In genomic region chr8:115126081-115126480, GRCm38 (mm10) we compare ENCODE assay signal across 26 mouse cellular contexts.
"Had no signal": no experiment of that assay in that cellular context is flagged by ENCODE, and none has a peak within 500 bp of the region (broad histone marks: within the 10 kb centered on the region; RNA-seq: fewer than 3 reads in every experiment).

No protein-coding gene starts in this region.

- DNase-seq: gastrocnemius, adult 2 months; gastrocnemius, postnatal 10 days; gastrocnemius, postnatal 25 days; heart, adult 2 months; heart, postnatal 14 days; heart, postnatal 4 days; kidney, adult 18-20 months; kidney, adult 9 months; kidney, postnatal 14 days; kidney, postnatal 36 days; layer of hippocampus, adult 9-11 months; layer of hippocampus, postnatal 36 days; liver; liver, embryonic 13.5 days had no signal

- H3K4me3 ChIP-seq: gastrocnemius, adult 2 months; heart, adult 2 months; heart, embryonic 13.5 days; heart, embryonic 15.5 days; hindbrain, embryonic 10.5 days; hindbrain, embryonic 12.5 days; intestine, embryonic 15.5 days; kidney, embryonic 15.5 days; left cerebral cortex, adult 2 months; limb, embryonic 10.5 days; limb, embryonic 12.5 days; liver, embryonic 13.5 days; liver, embryonic 15.5 days had no signal

- H3K27me3 ChIP-seq: heart, embryonic 13.5 days; heart, embryonic 15.5 days; hindbrain, embryonic 12.5 days; intestine, embryonic 15.5 days; kidney, embryonic 15.5 days; limb, embryonic 12.5 days; liver, embryonic 13.5 days; liver, embryonic 15.5 days had no signal

- H3K27ac ChIP-seq: gastrocnemius, adult 2 months; heart, adult 2 months; heart, embryonic 13.5 days; heart, embryonic 15.5 days; hindbrain, embryonic 10.5 days; hindbrain, embryonic 12.5 days; hindbrain, embryonic 14.5 days; intestine, embryonic 15.5 days; kidney, embryonic 15.5 days; kidney, postnatal 0 days; left cerebral cortex, adult 2 months; limb, embryonic 10.5 days; limb, embryonic 12.5 days; liver, embryonic 13.5 days; liver, embryonic 15.5 days had no signal

- H3K4me1 ChIP-seq: heart, embryonic 13.5 days; heart, embryonic 15.5 days; hindbrain, embryonic 10.5 days; hindbrain, embryonic 12.5 days; intestine, embryonic 15.5 days; kidney, embryonic 15.5 days; limb, embryonic 10.5 days; limb, embryonic 12.5 days; liver, embryonic 13.5 days; liver, embryonic 15.5 days had no signal

- H3K36me3 ChIP-seq: heart, embryonic 13.5 days; heart, embryonic 15.5 days; hindbrain, embryonic 10.5 days; hindbrain, embryonic 12.5 days; intestine, embryonic 15.5 days; kidney, embryonic 15.5 days; limb, embryonic 10.5 days; limb, embryonic 12.5 days; liver, embryonic 13.5 days; liver, embryonic 15.5 days had no signal
